Mouse (Mus musculus) lung, postnatal 0 days (tissue): ENCODE results near the gene Slc52a3.

Experiments
- CTCF ChIP-seq: IDR thresholded peaks from 2 replicates; pipeline ENCODE4 v1.5.1; 2016; ENCODE audit warnings: antibody characterized with exemption, mild to moderate bottlenecking
- EP300 ChIP-seq: IDR thresholded peaks from 2 replicates; pipeline ENCODE4 v1.6.1; 2016; ENCODE audit warnings: antibody characterized with exemption, mild to moderate bottlenecking, control low read depth

DNA sequence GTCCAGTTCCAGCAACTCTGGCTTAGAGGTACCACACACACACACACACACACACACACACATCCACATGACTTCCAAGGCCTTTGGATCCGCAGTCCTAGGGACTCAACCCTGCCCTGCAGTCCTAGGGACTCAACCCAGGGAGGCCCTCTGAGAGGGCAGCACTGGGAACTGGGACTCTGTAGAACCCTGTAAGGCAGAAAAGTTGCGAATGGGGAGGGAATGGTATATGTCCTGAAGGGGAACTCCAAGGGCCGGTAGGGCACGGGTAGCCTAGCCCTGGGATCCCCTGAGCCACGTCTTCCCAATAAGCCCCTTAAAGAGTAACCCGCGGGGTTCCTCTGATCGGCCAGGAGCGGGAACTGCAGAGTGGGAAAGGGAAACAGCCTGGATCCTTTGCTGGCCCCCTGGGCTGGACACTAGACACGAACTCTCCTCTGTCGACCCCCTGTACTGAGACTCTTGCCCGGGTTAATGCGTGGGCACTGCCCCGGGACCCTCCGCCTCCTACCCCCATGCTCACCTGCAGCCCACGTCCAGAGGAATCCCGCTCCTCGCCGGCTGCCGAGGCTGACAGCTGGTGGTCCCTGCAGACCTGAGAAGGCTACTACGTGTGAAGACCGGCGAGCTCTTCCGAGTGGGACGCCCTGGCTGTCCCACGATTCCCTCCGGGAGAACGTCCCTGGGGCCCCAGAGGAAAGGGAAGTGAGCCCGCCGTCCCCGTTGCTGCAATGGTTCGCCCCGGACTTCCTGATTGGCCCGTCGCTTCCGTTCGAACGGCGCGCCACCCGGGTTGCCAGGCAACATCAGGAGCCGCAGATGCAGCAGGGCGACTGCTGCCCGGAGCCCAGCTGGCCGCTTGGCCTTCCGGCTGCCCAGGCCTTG is 16.6 kb upstream of the Slc52a3 start, which contains the start of gene Fam110a:
- TF ChIP-seq EP300 = peak; percentile 73
- no peak for TF ChIP-seq CTCF
